Mouse (Mus musculus): Measurements from ENCODE around the gene Fgfr2. TPM values are rescaled to one million over a fixed set of nuclear protein-coding genes. Genes with fewer than 3 reads are reported as not detected.

Fgfr2 gene
- polyA plus RNA-seq, 1 experiment from 2014 or later: 110 TPM

DNA sequence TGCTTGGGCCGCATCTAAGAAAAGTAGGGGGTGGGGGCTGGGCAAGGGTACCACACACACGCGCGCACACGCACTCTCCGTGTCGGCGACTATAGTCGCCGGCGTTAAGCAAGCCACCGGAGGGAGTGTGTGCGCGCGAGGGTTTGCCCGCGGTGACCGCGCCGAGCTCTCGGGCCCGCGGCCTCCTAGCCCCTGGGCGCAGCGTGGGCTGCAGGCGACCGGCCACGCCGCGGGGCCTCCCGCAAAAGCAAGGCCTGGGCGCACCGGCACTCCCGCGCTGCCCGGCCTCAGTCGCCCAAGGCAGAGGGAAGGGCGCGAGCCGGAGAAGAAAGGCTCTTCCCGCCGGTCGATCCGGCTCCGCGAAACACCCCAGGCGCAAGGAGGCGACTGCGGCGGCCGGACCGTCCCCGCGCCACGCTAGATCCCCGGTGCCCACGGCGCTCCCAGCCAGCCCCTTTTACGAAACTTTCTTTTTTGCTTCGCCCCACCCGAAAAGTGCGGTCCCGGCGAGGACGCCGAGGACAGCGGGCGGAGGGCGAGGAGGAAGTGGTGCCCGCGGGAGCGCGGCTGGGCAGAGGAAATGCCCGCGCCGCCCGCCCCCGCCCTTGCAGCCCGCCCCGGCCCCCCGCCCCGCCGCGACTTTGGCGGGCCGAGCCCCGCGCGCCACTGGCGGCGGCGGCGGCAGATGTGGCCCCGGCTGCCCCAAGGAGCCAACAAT lies 1.3 kb downstream of the Fgfr2 start:
- peak overlapping the region; percentile 90 for H3K9ac ChIP-seq (replicated peaks; ENCODE audit: low read depth)
- H3K36me3 ChIP-seq (ENCODE audit: insufficient read depth, low read length): no peaks in the 10 kb centered on the region
- peaks cover 14% of the 10 kb centered on the region for H3K4me1 ChIP-seq (ENCODE audit: insufficient read depth, low read depth, low read length)
- ATAC-seq (peak; percentile 18; the same call in 1 of the 2 replicates), DNase-seq (ENCODE audit: low spot score) (peak; percentile 62)
- H3K9me3 ChIP-seq (ENCODE audit: low read length): no peaks in the 10 kb centered on the region
- H3K4me3 ChIP-seq (ENCODE audit: low read depth, low read length): peak overlapping the region; percentile 92
- H3K4me2 ChIP-seq (replicated peaks; ENCODE audit: low read depth, low read length): peak overlapping the region; percentile 91
- H3K27ac ChIP-seq (ENCODE audit: low read length): peak overlapping the region; percentile 98
- H3K27me3 ChIP-seq (replicated peaks; ENCODE audit: insufficient read depth, low read length): no peaks in the 10 kb centered on the region
- under 1% methylated on average over 50 of the region's 94 CpGs for WGBS
- TF ChIP-seq CTCF (IDR thresholded peaks at IDR 0.05) (no peak; the same call in none of the 2 replicates), EP300 (IDR thresholded peaks at IDR 0.05) (no peak)

GRCm38 (mm10) chr7:133121080-133121607 lies 2.0 kb downstream of the Fgfr2 start:
- Histone ChIP-seq H3K4me1 (ENCODE audit: insufficient read depth, low read depth, low read length) (peaks cover 18% of the 10 kb centered on the region), H3K36me3 (ENCODE audit: insufficient read depth, low read length) (no peaks in the 10 kb centered on the region), H3K9me3 (ENCODE audit: low read length) (no peaks in the 10 kb centered on the region), H3K9ac (replicated peaks; ENCODE audit: low read depth) (peak overlapping the region; percentile 90), H3K4me3 (ENCODE audit: low read depth, low read length) (peak overlapping the region; percentile 92), H3K27ac (ENCODE audit: low read length) (peak overlapping the region; percentile 98), H3K4me2 (replicated peaks; ENCODE audit: low read depth, low read length) (peak overlapping the region; percentile 91), H3K27me3 (replicated peaks; ENCODE audit: insufficient read depth, low read length) (no peaks in the 10 kb centered on the region)
- 5% methylated on average over 14 of the region's 14 CpGs for WGBS
- no peak for TF ChIP-seq CTCF (IDR thresholded peaks at IDR 0.05)
- TF ChIP-seq EP300 (IDR thresholded peaks at IDR 0.05): no peak
- DNase-seq (ENCODE audit: low spot score) (no peak), ATAC-seq (no peak)

GRCm38 (mm10) chr7:133120221-133120751 lies 2.9 kb downstream of the Fgfr2 start:
- Histone ChIP-seq H3K9ac (replicated peaks; ENCODE audit: low read depth) (no peak overlapping the region), H3K27me3 (replicated peaks; ENCODE audit: insufficient read depth, low read length) (no peaks in the 10 kb centered on the region), H3K4me3 (ENCODE audit: low read depth, low read length) (no peak overlapping the region), H3K27ac (ENCODE audit: low read length) (no peak overlapping the region), H3K9me3 (ENCODE audit: low read length) (no peaks in the 10 kb centered on the region), H3K4me2 (replicated peaks; ENCODE audit: low read depth, low read length) (peak overlapping the region; percentile 91), H3K36me3 (ENCODE audit: insufficient read depth, low read length) (no peaks in the 10 kb centered on the region), H3K4me1 (ENCODE audit: insufficient read depth, low read depth, low read length) (peaks cover 24% of the 10 kb centered on the region)
- ATAC-seq (no peak), DNase-seq (ENCODE audit: low spot score) (no peak)
- TF ChIP-seq EP300 (IDR thresholded peaks at IDR 0.05) (no peak), CTCF (IDR thresholded peaks at IDR 0.05) (no peak)
- WGBS: 19% methylated on average over 15 of the region's 15 CpGs

DNA sequence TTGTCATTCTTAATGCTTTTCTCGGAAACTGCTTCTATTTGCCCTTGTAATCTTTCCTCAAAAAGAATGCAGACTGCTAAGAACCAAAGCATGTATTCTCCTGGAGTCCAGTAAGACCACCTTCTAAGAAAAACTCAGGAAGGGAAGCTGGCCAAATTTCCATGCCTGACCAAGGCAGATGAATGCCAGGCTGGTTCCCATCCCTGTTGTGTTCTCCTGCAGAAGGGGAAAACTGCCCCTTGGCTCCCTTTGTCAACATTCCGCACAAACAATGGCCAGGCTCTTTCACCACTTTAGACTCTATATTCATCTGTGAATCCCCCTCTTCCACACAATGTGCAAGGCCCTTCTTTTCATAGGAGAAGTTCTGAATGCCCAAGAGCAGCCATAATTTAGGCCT lies 5.3 kb downstream of the Fgfr2 start:
- Histone ChIP-seq H3K4me1 (ENCODE audit: insufficient read depth, low read depth, low read length) (peaks cover 38% of the 10 kb centered on the region), H3K9ac (replicated peaks; ENCODE audit: low read depth) (no peak overlapping the region), H3K27ac (ENCODE audit: low read length) (no peak overlapping the region)

GRCm38 (mm10) chr7:133116542-133116941 lies 6.6 kb downstream of the Fgfr2 start:
- H3K27me3 ChIP-seq (replicated peaks; ENCODE audit: insufficient read depth, low read length): no peaks in the 10 kb centered on the region
- peak overlapping the region; percentile 17; the same call in 1 of the 2 replicates for H3K27ac ChIP-seq (ENCODE audit: low read length)
- no peak overlapping the region for H3K4me3 ChIP-seq (ENCODE audit: low read depth, low read length)
- H3K4me2 ChIP-seq (replicated peaks; ENCODE audit: low read depth, low read length): peak overlapping the region; percentile 49; the same call in 1 of the 2 replicates
- H3K9ac ChIP-seq (replicated peaks; ENCODE audit: low read depth): 0 out of 2 replicates have a peak overlapping the region, but pooled peaks have one; percentile 2
- no peaks in the 10 kb centered on the region for H3K36me3 ChIP-seq (ENCODE audit: insufficient read depth, low read length)
- DNase-seq (ENCODE audit: low spot score): no peak
- H3K9me3 ChIP-seq (ENCODE audit: low read length): no peaks in the 10 kb centered on the region
- H3K4me1 ChIP-seq (ENCODE audit: insufficient read depth, low read depth, low read length): peaks cover 43% of the 10 kb centered on the region
- ATAC-seq: no peak
- no peak for TF ChIP-seq EP300 (IDR thresholded peaks at IDR 0.05)
- TF ChIP-seq CTCF (IDR thresholded peaks at IDR 0.05): no peak

More for the DNA sequence above, 5.3 kb downstream of the Fgfr2 start:
- 34% methylated on average over 2 of the region's 2 CpGs for WGBS
- no peaks in the 10 kb centered on the region for H3K27me3 ChIP-seq (replicated peaks; ENCODE audit: insufficient read depth, low read length)
- H3K4me2 ChIP-seq (replicated peaks; ENCODE audit: low read depth, low read length): no peak overlapping the region
- H3K4me3 ChIP-seq (ENCODE audit: low read depth, low read length): no peak overlapping the region
- ATAC-seq (no peak), DNase-seq (ENCODE audit: low spot score) (no peak)
- TF ChIP-seq CTCF (IDR thresholded peaks at IDR 0.05): no peak
- no peak for TF ChIP-seq EP300 (IDR thresholded peaks at IDR 0.05)
- H3K36me3 ChIP-seq (ENCODE audit: insufficient read depth, low read length): no peaks in the 10 kb centered on the region
- H3K9me3 ChIP-seq (ENCODE audit: low read length): no peaks in the 10 kb centered on the region

DNA sequence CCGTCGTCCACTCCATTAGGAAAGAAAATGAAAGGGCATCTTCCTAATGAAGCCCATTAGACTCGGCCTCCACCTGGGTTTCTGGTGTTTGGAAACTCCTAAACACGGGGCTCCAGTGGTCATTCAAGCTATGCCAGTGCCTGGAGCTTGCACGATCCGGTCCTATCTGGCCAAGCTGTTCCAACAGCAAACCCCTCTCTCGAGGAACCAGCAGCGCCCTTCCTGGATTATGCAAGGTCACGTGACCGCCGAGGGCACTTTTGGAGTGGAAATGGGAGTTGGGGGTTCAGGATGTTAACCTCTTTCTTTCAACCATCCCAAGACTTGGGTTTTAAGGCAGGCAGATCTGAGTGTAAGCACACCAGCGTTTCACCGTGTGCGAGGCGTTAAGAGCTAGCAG lies 7.3 kb downstream of the Fgfr2 start:
- peak; percentile 77 for DNase-seq (ENCODE audit: low spot score)
- 8% methylated on average over 15 of the region's 15 CpGs for WGBS
- H3K9ac ChIP-seq (replicated peaks; ENCODE audit: low read depth): peak overlapping the region; percentile 2; the same call in 1 of the 2 replicates

More for the DNA sequence above, 7.3 kb downstream of the Fgfr2 start:
- Histone ChIP-seq H3K27me3 (replicated peaks; ENCODE audit: insufficient read depth, low read length) (no peaks in the 10 kb centered on the region), H3K4me1 (ENCODE audit: insufficient read depth, low read depth, low read length) (peaks cover 47% of the 10 kb centered on the region), H3K4me3 (ENCODE audit: low read depth, low read length) (peak overlapping the region; percentile 12), H3K36me3 (ENCODE audit: insufficient read depth, low read length) (no peaks in the 10 kb centered on the region), H3K4me2 (replicated peaks; ENCODE audit: low read depth, low read length) (peak overlapping the region; percentile 49), H3K27ac (ENCODE audit: low read length) (peak overlapping the region; percentile 17), H3K9me3 (ENCODE audit: low read length) (no peaks in the 10 kb centered on the region)
- peak; percentile 43 for ATAC-seq
- TF ChIP-seq CTCF (IDR thresholded peaks at IDR 0.05): no peak
- TF ChIP-seq EP300 (IDR thresholded peaks at IDR 0.05): no peak
